Mouse (Mus musculus): ENCODE results near the gene Creb5. TPM values are rescaled to one million over a fixed set of nuclear protein-coding genes. Genes with fewer than 3 reads are reported as not detected.

Creb5 gene
- polyA plus RNA-seq, 1 experiment, result 4.5 TPM

DNA sequence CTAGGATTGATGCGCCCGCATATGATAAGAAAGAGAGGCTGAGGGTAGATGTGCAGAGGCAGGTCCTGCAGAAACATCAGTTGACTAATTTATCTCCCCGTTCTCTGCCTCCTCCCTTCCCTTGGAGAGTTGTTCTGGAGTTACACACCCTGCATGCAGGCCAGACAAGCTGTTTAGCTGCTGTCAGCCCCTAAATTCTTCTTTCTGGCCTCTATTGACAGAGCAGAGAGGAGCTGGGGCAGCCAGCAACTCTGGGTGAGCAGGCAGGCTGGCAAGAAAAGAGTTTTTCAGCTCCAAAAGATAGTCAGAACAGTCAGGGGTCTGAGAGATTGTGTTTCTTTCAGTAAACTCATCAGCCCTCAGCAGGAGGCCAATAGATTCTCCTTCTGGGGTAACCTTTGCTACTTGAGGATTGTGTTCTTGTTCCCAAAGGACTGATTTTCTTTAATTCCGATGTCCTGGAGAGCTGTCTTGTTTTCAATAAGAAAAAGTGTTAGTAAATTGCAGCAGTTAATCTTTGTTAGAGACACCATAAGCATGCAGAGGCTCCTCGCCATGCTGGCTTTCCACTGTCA, 230.4 kb downstream of the Creb5 start:
- no peak for TF ChIP-seq POLR2A (IDR thresholded peaks at IDR 0.05; ENCODE audit: low read depth, low read length)
- Histone ChIP-seq H3K4me1 (ENCODE audit: control insufficient read depth, insufficient read depth, low read length) (peaks cover 6% of the 10 kb centered on the region; the same call in 1 of the 2 replicates), H3K27ac (ENCODE audit: insufficient read depth, low read length) (no peak overlapping the region)

GRCm38 (mm10) chr6:53523743-53524497, 236.8 kb downstream of the Creb5 start:
- Histone ChIP-seq H3K4me3 (ENCODE audit: insufficient read depth, low read length) (no peak overlapping the region), H3K4me1 (ENCODE audit: control insufficient read depth, insufficient read depth, low read length) (no peaks in the 10 kb centered on the region), H3K27ac (ENCODE audit: insufficient read depth, low read length) (no peak overlapping the region)
- TF ChIP-seq POLR2A (IDR thresholded peaks at IDR 0.05; ENCODE audit: low read depth, low read length) (no peak), CTCF (IDR thresholded peaks at IDR 0.05; ENCODE audit: borderline replicate concordance, insufficient read depth, low read length) (no peak)

More for the DNA sequence above, 230.4 kb downstream of the Creb5 start:
- no peak overlapping the region for H3K4me3 ChIP-seq (ENCODE audit: insufficient read depth, low read length)

GRCm38 (mm10) chr6:53526460-53526859, 239.4 kb downstream of the Creb5 start:
- Histone ChIP-seq H3K4me1 (ENCODE audit: control insufficient read depth, insufficient read depth, low read length) (peaks cover 5% of the 10 kb centered on the region), H3K27ac (ENCODE audit: insufficient read depth, low read length) (no peak overlapping the region), H3K4me3 (ENCODE audit: insufficient read depth, low read length) (no peak overlapping the region)
- TF ChIP-seq POLR2A (IDR thresholded peaks at IDR 0.05; ENCODE audit: low read depth, low read length) (no peak), CTCF (IDR thresholded peaks at IDR 0.05; ENCODE audit: borderline replicate concordance, insufficient read depth, low read length) (no peak)

- TF ChIP-seq POLR2A (IDR thresholded peaks at IDR 0.05; ENCODE audit: low read depth, low read length) (no peak), CTCF (IDR thresholded peaks at IDR 0.05; ENCODE audit: borderline replicate concordance, insufficient read depth, low read length) (no peak)
- Histone ChIP-seq H3K4me1 (ENCODE audit: control insufficient read depth, insufficient read depth, low read length) (peaks cover 8% of the 10 kb centered on the region), H3K27ac (ENCODE audit: insufficient read depth, low read length) (no peak overlapping the region), H3K4me3 (ENCODE audit: insufficient read depth, low read length) (no peak overlapping the region)
These were observed 243.7 kb downstream of the Creb5 start for GRCm38 (mm10) chr6:53530742-53531141.

GRCm38 (mm10) chr6:53531461-53531860, 244.4 kb downstream of the Creb5 start:
- no peak for TF ChIP-seq POLR2A (IDR thresholded peaks at IDR 0.05; ENCODE audit: low read depth, low read length)
- TF ChIP-seq CTCF (IDR thresholded peaks at IDR 0.05; ENCODE audit: borderline replicate concordance, insufficient read depth, low read length), result no peak
- no peak overlapping the region for H3K27ac ChIP-seq (ENCODE audit: insufficient read depth, low read length)
- H3K4me1 ChIP-seq (ENCODE audit: control insufficient read depth, insufficient read depth, low read length), result peaks cover 8% of the 10 kb centered on the region
- H3K4me3 ChIP-seq (ENCODE audit: insufficient read depth, low read length), result no peak overlapping the region

GRCm38 (mm10) chr6:53537530-53537929, 250.5 kb downstream of the Creb5 start:
- no peak for TF ChIP-seq POLR2A (IDR thresholded peaks at IDR 0.05; ENCODE audit: low read depth, low read length)
- TF ChIP-seq CTCF (IDR thresholded peaks at IDR 0.05; ENCODE audit: borderline replicate concordance, insufficient read depth, low read length), result no peak
- no peak overlapping the region for H3K27ac ChIP-seq (ENCODE audit: insufficient read depth, low read length)
- no peak overlapping the region for H3K4me3 ChIP-seq (ENCODE audit: insufficient read depth, low read length)
- H3K4me1 ChIP-seq (ENCODE audit: control insufficient read depth, insufficient read depth, low read length), result no peaks in the 10 kb centered on the region

DNA sequence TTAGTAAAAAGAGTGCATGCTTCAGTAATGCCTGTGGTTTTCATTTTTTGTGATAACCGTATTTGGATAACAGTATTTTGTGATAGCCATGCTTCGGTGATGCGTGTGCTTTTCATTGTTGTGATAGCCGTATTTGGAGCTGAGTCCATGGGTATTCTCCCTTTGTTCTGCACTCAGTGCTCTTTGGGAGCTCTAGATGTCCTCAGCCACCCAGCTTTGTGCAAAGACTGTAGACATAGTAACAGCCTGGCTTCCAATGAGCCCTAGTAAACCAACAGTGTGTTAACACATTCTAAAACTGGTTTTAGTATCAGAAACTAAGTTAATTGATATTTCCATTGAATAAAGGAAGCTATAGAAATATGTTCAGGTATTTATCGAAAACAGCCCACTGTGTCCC, 254.7 kb downstream of the Creb5 start:
- no peak overlapping the region for H3K27ac ChIP-seq (ENCODE audit: insufficient read depth, low read length)
- TF ChIP-seq CTCF (IDR thresholded peaks at IDR 0.05; ENCODE audit: borderline replicate concordance, insufficient read depth, low read length), result no peak
- TF ChIP-seq POLR2A (IDR thresholded peaks at IDR 0.05; ENCODE audit: low read depth, low read length), result no peak
- H3K4me3 ChIP-seq (ENCODE audit: insufficient read depth, low read length), result no peak overlapping the region

GRCm38 (mm10) chr6:53545483-53545900, 258.4 kb downstream of the Creb5 start:
- no peak overlapping the region for H3K27ac ChIP-seq (ENCODE audit: insufficient read depth, low read length)
- no peaks in the 10 kb centered on the region for H3K4me1 ChIP-seq (ENCODE audit: control insufficient read depth, insufficient read depth, low read length)
- no peak overlapping the region for H3K4me3 ChIP-seq (ENCODE audit: insufficient read depth, low read length)
- TF ChIP-seq POLR2A (IDR thresholded peaks at IDR 0.05; ENCODE audit: low read depth, low read length) (no peak), CTCF (IDR thresholded peaks at IDR 0.05; ENCODE audit: borderline replicate concordance, insufficient read depth, low read length) (no peak)

More for the DNA sequence above, 254.7 kb downstream of the Creb5 start:
- H3K4me1 ChIP-seq (ENCODE audit: control insufficient read depth, insufficient read depth, low read length), result no peaks in the 10 kb centered on the region

GRCm38 (mm10) chr6:53545989-53546388, 258.9 kb downstream of the Creb5 start:
- H3K4me3 ChIP-seq (ENCODE audit: insufficient read depth, low read length), result no peak overlapping the region
- no peaks in the 10 kb centered on the region for H3K4me1 ChIP-seq (ENCODE audit: control insufficient read depth, insufficient read depth, low read length)
- H3K27ac ChIP-seq (ENCODE audit: insufficient read depth, low read length), result no peak overlapping the region
- no peak for TF ChIP-seq POLR2A (IDR thresholded peaks at IDR 0.05; ENCODE audit: low read depth, low read length)

GRCm38 (mm10) chr6:53548236-53548635, 261.2 kb downstream of the Creb5 start:
- Histone ChIP-seq H3K27ac (ENCODE audit: insufficient read depth, low read length) (no peak overlapping the region), H3K4me3 (ENCODE audit: insufficient read depth, low read length) (no peak overlapping the region), H3K4me1 (ENCODE audit: control insufficient read depth, insufficient read depth, low read length) (peaks cover 3% of the 10 kb centered on the region)
- TF ChIP-seq CTCF (IDR thresholded peaks at IDR 0.05; ENCODE audit: borderline replicate concordance, insufficient read depth, low read length) (no peak), POLR2A (IDR thresholded peaks at IDR 0.05; ENCODE audit: low read depth, low read length) (no peak)
